Mouse (Mus musculus) limb, embryonic 11.5 days (tissue): ENCODE measurements around the gene Ppp4r1. TPM values are rescaled to one million over a fixed set of nuclear protein-coding genes. Genes with fewer than 3 reads are reported as not detected.

Source experiments
- ATAC-seq: fragments of 200-750 bp; cut with Nextera tagmentation; 2 replicates; pipeline ENCODE4 v1.8.0; 2017; ENCODE audit warnings: low read depth; ENCODE audit not compliant: insufficient number of reproducible peaks, low FRiP score, low TSS enrichment
- DNase-seq: peaks from one replicate; pipeline ENCODE4 v3.0.0-alpha.2; 2015; ENCODE audit warnings: low spot score
- H3K27ac ChIP-seq: fragments of 300-500 bp; sonication (generic); replicated peaks from 2 replicates; pipeline ENCODE4 v1.5.1; 2014; ENCODE audit warnings: low read depth, mild to moderate bottlenecking, low read length
- H3K27me3 ChIP-seq: fragments of 300-500 bp; sonication (generic); 2 replicates; pipeline ENCODE4 v1.6.1; 2014; ENCODE audit warnings: mild to moderate bottlenecking, low read length, mixed read lengths; ENCODE audit not compliant: control insufficient read depth, insufficient read depth
- H3K36me3 ChIP-seq: fragments of 300-500 bp; sonication (generic); 2 replicates; pipeline ENCODE4 v1.6.1; 2014; ENCODE audit warnings: mild to moderate bottlenecking, low read length, moderate library complexity, mixed read lengths; ENCODE audit not compliant: control insufficient read depth, insufficient read depth
- H3K4me1 ChIP-seq: fragments of 300-500 bp; sonication (generic); 2 replicates; pipeline ENCODE4 v1.6.1; 2014; ENCODE audit warnings: low read length, mixed read lengths; ENCODE audit not compliant: control insufficient read depth, insufficient read depth
- H3K4me2 ChIP-seq: fragments of 300-500 bp; sonication (generic); 2 replicates; pipeline ENCODE4 v1.6.1; 2014; ENCODE audit warnings: low read depth, mild to moderate bottlenecking, moderate library complexity; ENCODE audit not compliant: severe bottlenecking
- H3K4me3 ChIP-seq: fragments of 300-500 bp; sonication (generic); 2 replicates; pipeline ENCODE4 v1.5.1; 2014; ENCODE audit warnings: low read depth, low read length
- H3K9ac ChIP-seq: fragments of 300-500 bp; sonication (generic); 2 replicates; pipeline ENCODE4 v1.6.1; 2014; ENCODE audit warnings: mild to moderate bottlenecking, low read length
- H3K9me3 ChIP-seq: fragments of 300-500 bp; sonication (generic); 2 replicates; pipeline ENCODE4 v1.6.1; 2016; ENCODE audit warnings: low read length; ENCODE audit not compliant: control insufficient read depth
- WGBS: fragments of 180-500 bp; shearing (Covaris S2); extraction: QIAGEN DNeasy Blood & Tissue Kit; methylation state at CpG from one replicate; pipeline ENCODE4 v1.1.7; 2014; 5-methylcytosine and 5-hydroxymethylcytosine counted together
- polyA plus RNA-seq: library from polyadenylated mRNA; unstranded; fragments of >200 nt; fragmentation: Nextera tagmentation; extraction: Ambion mirVana; gene quantifications from 2 replicates; pipeline ENCODE4 v1.2.1, GENCODE M21; 2014

The Ppp4r1 gene
- polyA plus RNA-seq, 1 experiment from 2014 or later, result 62.4 TPM

- Histone ChIP-seq H3K4me1 (no peaks in the 10 kb centered on the region), H3K4me3 (no peak overlapping the region), H3K27me3 (no peaks in the 10 kb centered on the region), H3K36me3 (peaks cover 16% of the 10 kb centered on the region), H3K9me3 (no peaks in the 10 kb centered on the region), H3K4me2 (no peak overlapping the region), H3K9ac (no peak overlapping the region), H3K27ac (no peak overlapping the region)
- ATAC-seq (no peak), DNase-seq (no peak)
- WGBS, result 96% methylated on average over 5 of the region's 5 CpGs
Observed at GRCm38 (mm10) chr17:65827904-65828303, 45.5 kb downstream of the Ppp4r1 start.

GRCm38 (mm10) chr17:65828951-65829350, 46.6 kb downstream of the Ppp4r1 start:
- Histone ChIP-seq H3K27me3 (no peaks in the 10 kb centered on the region), H3K4me1 (no peaks in the 10 kb centered on the region), H3K9ac (no peak overlapping the region), H3K4me3 (no peak overlapping the region), H3K9me3 (no peaks in the 10 kb centered on the region), H3K36me3 (peaks cover 22% of the 10 kb centered on the region), H3K27ac (no peak overlapping the region), H3K4me2 (no peak overlapping the region)
- WGBS, result 95% methylated on average over 11 of the region's 11 CpGs
- ATAC-seq (no peak), DNase-seq (no peak)

GRCm38 (mm10) chr17:65830216-65830863, 48.0 kb downstream of the Ppp4r1 start:
- H3K9me3 ChIP-seq, result no peaks in the 10 kb centered on the region
- H3K9ac ChIP-seq, result no peak overlapping the region
- WGBS, result 95% methylated on average over 13 of the region's 13 CpGs
- H3K4me1 ChIP-seq, result no peaks in the 10 kb centered on the region
- H3K36me3 ChIP-seq, result peaks cover 21% of the 10 kb centered on the region
- H3K27me3 ChIP-seq, result no peaks in the 10 kb centered on the region
- DNase-seq (no peak), ATAC-seq (no peak)
- H3K4me2 ChIP-seq, result no peak overlapping the region
- no peak overlapping the region for H3K4me3 ChIP-seq
- no peak overlapping the region for H3K27ac ChIP-seq

- Histone ChIP-seq H3K4me3 (no peak overlapping the region), H3K27me3 (no peaks in the 10 kb centered on the region), H3K36me3 (peaks cover 27% of the 10 kb centered on the region), H3K9me3 (no peaks in the 10 kb centered on the region), H3K9ac (no peak overlapping the region), H3K4me1 (no peaks in the 10 kb centered on the region), H3K27ac (no peak overlapping the region), H3K4me2 (no peak overlapping the region)
- 92% methylated on average over 3 of the region's 3 CpGs for WGBS
- ATAC-seq (no peak), DNase-seq (no peak)
Observed at GRCm38 (mm10) chr17:65833891-65834290, 51.5 kb downstream of the Ppp4r1 start.

- no peak for DNase-seq
- ATAC-seq, result no peak
- no peak overlapping the region for H3K4me2 ChIP-seq
- H3K4me3 ChIP-seq, result no peak overlapping the region
- H3K9me3 ChIP-seq, result no peaks in the 10 kb centered on the region
- no peak overlapping the region for H3K9ac ChIP-seq
- H3K27me3 ChIP-seq, result no peaks in the 10 kb centered on the region
- WGBS, result 97% methylated on average over 3 of the region's 3 CpGs
- no peak overlapping the region for H3K27ac ChIP-seq
- no peaks in the 10 kb centered on the region for H3K4me1 ChIP-seq
- H3K36me3 ChIP-seq, result peaks cover 26% of the 10 kb centered on the region
Observed at GRCm38 (mm10) chr17:65836746-65837145, 54.4 kb downstream of the Ppp4r1 start.

GRCm38 (mm10) chr17:65839541-65840256, 57.3 kb downstream of the Ppp4r1 start:
- H3K4me2 ChIP-seq, result no peak overlapping the region
- H3K9me3 ChIP-seq, result no peaks in the 10 kb centered on the region
- WGBS, result 80% methylated on average over 7 of the region's 7 CpGs
- ATAC-seq (no peak), DNase-seq (peak; percentile 30)
- no peaks in the 10 kb centered on the region for H3K4me1 ChIP-seq
- H3K9ac ChIP-seq, result no peak overlapping the region
- no peaks in the 10 kb centered on the region for H3K27me3 ChIP-seq
- H3K4me3 ChIP-seq, result no peak overlapping the region
- peaks cover 31% of the 10 kb centered on the region for H3K36me3 ChIP-seq
- H3K27ac ChIP-seq, result no peak overlapping the region

GRCm38 (mm10) chr17:65842669-65843381, 60.5 kb downstream of the Ppp4r1 start:
- no peak for ATAC-seq
- Histone ChIP-seq H3K27me3 (no peaks in the 10 kb centered on the region), H3K9ac (no peak overlapping the region), H3K4me2 (no peak overlapping the region), H3K36me3 (peaks cover 24% of the 10 kb centered on the region), H3K27ac (no peak overlapping the region), H3K9me3 (no peaks in the 10 kb centered on the region), H3K4me1 (no peaks in the 10 kb centered on the region), H3K4me3 (no peak overlapping the region)
- DNase-seq, result no peak
- 92% methylated on average over 10 of the region's 10 CpGs for WGBS

GRCm38 (mm10) chr17:65845423-65845822, 63.0 kb downstream of the Ppp4r1 start:
- H3K9me3 ChIP-seq, result no peaks in the 10 kb centered on the region
- peaks cover 20% of the 10 kb centered on the region for H3K36me3 ChIP-seq
- H3K4me2 ChIP-seq, result no peak overlapping the region
- DNase-seq (no peak), ATAC-seq (no peak)
- H3K4me3 ChIP-seq, result no peak overlapping the region
- no peak overlapping the region for H3K9ac ChIP-seq
- no peaks in the 10 kb centered on the region for H3K27me3 ChIP-seq
- H3K4me1 ChIP-seq, result no peaks in the 10 kb centered on the region
- H3K27ac ChIP-seq, result no peak overlapping the region
- 93% methylated on average over 6 of the region's 6 CpGs for WGBS
